Mouse (Mus musculus) inflammation-experienced regulatory T-cells, adult 16 weeks (primary cell): ENCODE data around the gene Kctd13. TPM values are rescaled to one million over a fixed set of nuclear protein-coding genes. Genes with fewer than 3 reads are reported as not detected.

ENCODE experiments used
- polyA plus RNA-seq: library from polyadenylated mRNA; unstranded; fragments of 100-300 nt; shearing (Covaris generic); gene quantifications from one replicate; pipeline ENCODE4 v1.2.1, GENCODE M21; 2017

Kctd13 gene
- polyA plus RNA-seq: 12.3 TPM

DNA sequence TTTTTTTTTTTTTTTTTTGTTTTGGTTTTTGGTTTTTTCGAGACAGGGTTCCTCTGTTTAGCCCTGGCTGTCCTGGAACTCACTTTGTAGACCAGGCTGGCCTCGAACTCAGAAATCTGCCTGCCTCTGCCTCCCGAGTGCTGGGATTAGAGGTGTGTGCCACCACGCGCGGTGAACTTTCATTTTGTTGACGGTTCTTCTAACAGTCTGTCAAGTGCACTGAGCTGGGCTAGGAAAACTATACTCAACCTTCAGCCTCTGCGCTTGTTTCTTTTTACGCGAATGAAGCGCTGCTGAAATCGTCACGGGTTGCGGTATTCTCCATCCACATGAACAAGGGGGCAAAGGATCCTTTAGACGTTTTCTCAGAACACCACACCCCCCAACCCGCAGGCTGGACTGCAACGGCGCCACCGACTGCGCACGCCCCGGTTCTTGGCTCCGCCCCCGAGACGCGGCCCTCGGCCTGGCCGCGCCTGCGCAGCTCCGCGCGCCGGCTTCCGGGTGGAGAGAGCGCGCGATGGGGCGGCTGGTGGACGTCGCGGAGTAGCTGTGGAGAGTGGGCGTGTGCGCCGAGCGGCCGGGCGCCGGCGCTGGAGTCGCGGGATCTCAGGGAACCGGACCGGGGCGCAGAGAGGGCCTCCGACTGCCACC, at the start of gene Kctd13:
Gene Kctd13, plus strand, starts transcription at position 496 of the 654 bp plus-strand sequence.

DNA sequence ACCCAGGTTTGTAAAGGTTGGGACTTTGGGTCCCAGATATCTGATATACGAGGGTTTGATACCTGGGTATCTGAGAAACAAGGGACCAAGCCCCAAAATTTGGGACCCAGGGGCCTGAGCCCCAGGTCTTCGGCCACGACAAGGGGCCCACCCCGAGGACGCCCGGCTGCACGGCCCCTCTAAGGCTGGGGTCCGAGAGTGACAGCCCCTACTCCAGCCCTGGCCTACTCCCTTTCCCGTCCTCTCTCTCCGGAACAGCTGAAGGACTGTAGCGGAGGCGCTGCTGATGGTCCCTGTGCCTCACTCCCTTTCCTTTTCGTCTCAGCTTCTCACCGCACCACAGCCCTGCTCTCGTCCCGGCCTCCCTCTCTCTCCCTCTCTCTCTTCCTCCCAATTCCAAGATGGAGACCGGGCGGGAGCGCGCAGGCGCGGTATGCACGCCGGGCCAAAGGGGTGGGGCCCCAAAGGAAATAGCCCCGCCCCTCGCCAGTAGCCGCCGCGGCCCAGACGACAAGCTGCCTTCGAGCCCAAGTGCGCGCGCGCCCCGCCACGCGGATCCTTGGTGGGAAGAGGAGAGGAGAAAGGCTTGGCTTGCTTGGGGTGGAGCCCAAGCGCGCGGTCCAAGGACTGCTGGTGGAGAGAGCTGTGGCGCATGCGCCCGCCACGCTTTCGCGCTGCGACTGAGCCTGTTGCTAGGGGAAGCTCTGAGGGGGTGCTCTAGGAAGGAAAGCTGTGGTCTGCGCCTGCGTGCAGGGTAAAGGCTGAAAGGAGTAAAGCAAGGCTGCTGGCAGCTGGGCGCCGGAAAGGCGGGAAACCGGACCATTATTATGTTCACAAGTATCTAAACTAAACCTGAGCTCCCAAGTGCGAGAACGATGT, 44.2 kb upstream of the Kctd13 start, which contains the start of gene Taok2:
Gene Taok2, minus strand, starts transcription at position 418 of the 879 bp plus-strand sequence.

GRCm38 (mm10) chr7:126922624-126923060, 6.0 kb upstream of the Kctd13 start, which contains the start of gene Tmem219:
TSS of gene Tmem219 (minus strand) at chr7:126922917.

DNA sequence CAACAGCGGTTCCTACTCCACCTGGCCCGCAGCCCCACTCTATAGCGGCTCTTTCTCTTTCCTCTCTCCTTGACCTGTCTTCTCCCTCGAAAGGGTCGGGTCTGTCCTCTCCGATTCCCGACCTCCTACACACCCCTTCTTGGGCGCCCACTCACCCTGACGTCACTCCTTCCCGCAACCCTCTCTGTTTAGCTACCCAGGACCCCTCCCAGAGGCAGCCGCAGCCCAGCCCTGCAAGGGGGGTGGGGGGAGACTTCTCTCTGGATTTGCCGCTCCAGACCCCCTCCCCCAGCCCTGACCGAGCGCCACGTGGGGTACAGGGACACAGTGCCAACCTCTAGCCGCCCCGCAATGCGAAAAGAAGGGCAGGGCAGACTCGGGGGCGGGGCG, 20.7 kb downstream of the Kctd13 start, which contains the start of gene Asphd1:
Gene Asphd1, minus strand, starts transcription at position 180 of the 390 bp plus-strand sequence.

DNA sequence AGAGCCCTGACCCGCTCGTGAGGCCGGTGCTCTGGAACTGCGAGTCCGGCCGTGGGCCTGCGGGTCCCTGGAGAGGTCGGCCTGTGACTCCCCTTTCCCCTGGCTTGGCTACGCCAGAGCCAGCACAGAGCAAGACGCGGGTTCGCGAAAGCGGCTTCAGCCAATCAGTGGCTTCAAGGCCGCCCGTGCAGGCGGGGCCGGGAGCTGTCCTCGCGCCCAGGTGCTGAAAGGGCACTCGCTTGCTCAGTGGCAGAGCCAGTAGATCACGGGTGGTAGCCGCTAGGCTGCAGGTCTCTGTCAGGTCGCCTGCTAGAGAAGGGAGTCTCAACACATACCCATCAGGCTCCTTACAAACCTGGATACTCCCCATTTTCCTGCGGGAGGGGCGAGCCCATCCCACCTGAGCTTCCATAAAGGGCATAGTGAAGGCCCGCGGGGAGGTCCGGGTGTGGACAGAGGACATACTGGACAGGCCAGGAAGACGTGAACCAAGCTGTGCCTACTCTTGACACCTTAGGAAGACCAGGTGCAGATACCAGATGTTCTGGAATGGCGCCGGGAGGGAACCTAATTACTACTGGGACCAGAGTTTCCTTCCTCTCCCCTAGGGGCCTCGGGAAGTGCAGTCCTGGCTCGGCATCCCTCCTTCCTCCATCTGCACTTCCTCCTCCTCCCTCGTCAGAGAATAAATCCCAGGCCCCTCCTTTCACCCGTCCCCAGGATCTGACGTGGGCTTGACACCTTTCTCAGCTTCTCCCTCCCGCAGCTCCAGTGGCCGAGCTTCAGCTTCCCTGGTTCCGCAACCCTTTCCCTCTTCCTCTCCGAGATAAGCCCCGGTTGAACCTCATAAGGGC, 21.3 kb downstream of the Kctd13 start, which contains the start of gene Sez6l2:
Gene Sez6l2, plus strand, starts transcription at position 771 of the 854 bp plus-strand sequence.

GRCm38 (mm10) chr7:126975893-126975949, 47.0 kb downstream of the Kctd13 start, which contains the start of gene Cdipt:
TSS of gene Cdipt (plus strand) at chr7:126975914.

DNA sequence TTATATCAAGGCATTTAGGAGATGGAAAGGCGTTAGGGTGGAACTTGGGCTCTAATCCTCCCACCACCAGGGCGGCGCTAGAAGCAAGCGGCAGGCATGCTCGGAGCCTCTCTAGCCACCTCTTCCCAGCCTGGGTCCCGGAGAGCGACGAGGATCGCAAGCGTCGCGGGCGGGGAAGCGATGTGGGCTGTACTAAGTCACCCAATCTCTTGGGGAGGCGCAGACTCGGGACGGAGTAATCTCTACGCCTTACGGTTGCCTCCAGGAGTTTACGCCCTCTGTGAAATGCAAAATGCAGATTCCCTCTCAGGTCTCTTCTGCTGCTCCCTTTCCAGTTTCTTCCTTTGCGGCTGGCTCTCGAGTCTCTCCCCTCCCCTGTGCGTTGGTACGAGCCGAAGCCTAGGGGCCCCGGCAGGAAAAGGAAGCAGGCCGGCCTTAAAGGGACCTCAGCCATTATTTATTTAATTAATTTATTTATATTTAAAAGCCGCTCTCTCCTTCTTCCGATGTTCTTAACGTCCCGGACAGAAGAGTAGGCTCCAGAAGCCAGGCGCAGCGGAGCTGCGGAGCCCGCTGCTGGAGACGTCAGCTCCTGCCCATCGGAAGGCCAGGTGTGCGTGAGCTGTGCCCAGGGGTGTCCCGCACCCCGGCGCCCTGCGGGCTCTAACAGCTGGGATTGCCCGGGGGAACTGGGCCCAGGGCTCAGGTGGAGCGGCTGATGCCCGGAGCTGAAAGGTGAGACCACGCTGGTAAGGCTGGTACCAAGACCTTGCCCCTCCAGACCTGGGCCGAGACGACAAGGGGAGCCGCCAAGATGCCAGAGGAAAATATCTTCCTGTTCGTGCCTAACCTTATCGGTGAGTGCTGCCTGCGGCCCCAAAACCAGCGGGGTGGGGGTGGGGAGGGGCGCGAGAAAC, 47.5 kb downstream of the Kctd13 start, which contains the start of gene Cdiptos:
Gene Cdiptos, minus strand, starts transcription at position 149 of the 917 bp plus-strand sequence.

Other genes starting within 250 kb of the Kctd13 start
- 125 TPM for gene Bola2, start 233.5 kb upstream of the Kctd13 start, polyA plus RNA-seq
- 10.3 TPM for gene Slx1b, start 233.1 kb upstream of the Kctd13 start, polyA plus RNA-seq
- gene Coro1a, start 221.1 kb upstream of the Kctd13 start, polyA plus RNA-seq: 3,429 TPM
- gene Mapk3, start 169.3 kb upstream of the Kctd13 start, polyA plus RNA-seq: 33.0 TPM
- gene Gdpd3, start 162.5 kb upstream of the Kctd13 start, polyA plus RNA-seq: 1.9 TPM
- 379 TPM for gene Ypel3, start 151.9 kb upstream of the Kctd13 start, polyA plus RNA-seq
- 4.7 TPM for gene Tbx6, start 147.4 kb upstream of the Kctd13 start, polyA plus RNA-seq
- 458 TPM for gene Ppp4c, start 136.4 kb upstream of the Kctd13 start, polyA plus RNA-seq
- not detected for gene Fam57b, start 131.2 kb upstream of the Kctd13 start, polyA plus RNA-seq
- not detected for gene 4930451I11Rik, start 97.2 kb upstream of the Kctd13 start, polyA plus RNA-seq
- gene Doc2a, start 81.5 kb upstream of the Kctd13 start, polyA plus RNA-seq: not detected
- gene Hirip3, start 66.9 kb upstream of the Kctd13 start, polyA plus RNA-seq: 18.3 TPM
- gene Ino80e, start 66.5 kb upstream of the Kctd13 start, polyA plus RNA-seq: 103 TPM
- gene Taok2, start 44.2 kb upstream of the Kctd13 start, polyA plus RNA-seq: 71.5 TPM
- 50.5 TPM for gene Tmem219, start 6.0 kb upstream of the Kctd13 start, polyA plus RNA-seq
- not detected for gene Asphd1, start 20.7 kb downstream of the Kctd13 start, polyA plus RNA-seq
- 0.65 TPM for gene Sez6l2, start 21.7 kb downstream of the Kctd13 start, polyA plus RNA-seq
- gene Cdipt, start 47.0 kb downstream of the Kctd13 start, polyA plus RNA-seq: 358 TPM
- 3.1 TPM for gene Cdiptos, start 47.2 kb downstream of the Kctd13 start, polyA plus RNA-seq
- gene Mvp, start 85.7 kb downstream of the Kctd13 start, polyA plus RNA-seq: 61.2 TPM
- 1.2 TPM for gene Pagr1b, start 87.6 kb downstream of the Kctd13 start, polyA plus RNA-seq
- gene Pagr1a, start 88.5 kb downstream of the Kctd13 start, polyA plus RNA-seq: 166 TPM
- gene Gm42742, start 92.2 kb downstream of the Kctd13 start, polyA plus RNA-seq: 47.3 TPM
- 27.4 TPM for gene Prrt2, start 92.3 kb downstream of the Kctd13 start, polyA plus RNA-seq
- gene Maz, start 98.2 kb downstream of the Kctd13 start, polyA plus RNA-seq: 27.5 TPM
- 16.5 TPM for gene Kif22, start 113.6 kb downstream of the Kctd13 start, polyA plus RNA-seq
- not detected for gene Zg16, start 158.4 kb downstream of the Kctd13 start, polyA plus RNA-seq
- gene AI467606, start 162.5 kb downstream of the Kctd13 start, polyA plus RNA-seq: 449 TPM
- gene Qprt, start 193.3 kb downstream of the Kctd13 start, polyA plus RNA-seq: 19.6 TPM
- gene Spn, start 208.9 kb downstream of the Kctd13 start, polyA plus RNA-seq: 78.6 TPM